Mouse (Mus musculus): ENCODE data around the gene Tas2r124.

- TF ChIP-seq NELFE (IDR thresholded peaks at IDR 0.05; ENCODE audit: low read depth, low read length) (no peak), POLR2A (IDR thresholded peaks at IDR 0.05; ENCODE audit: control insufficient read depth in 1 of 2, insufficient read depth in 1 of 2, low read depth in 1 of 2, low read length in 2 of 2, poor library complexity in 1 of 2) (no peak), ZC3H11A (IDR thresholded peaks at IDR 0.05; ENCODE audit: low read depth, low read length) (no peak), TCF12 (IDR thresholded peaks at IDR 0.05; ENCODE audit: low read depth, low read length) (no peak), GABPA (IDR thresholded peaks at IDR 0.05; ENCODE audit: low read depth, low read length) (no peak), MAZ (IDR thresholded peaks at IDR 0.05; ENCODE audit: low read depth, low read length) (no peak), TAL1 (IDR thresholded peaks at IDR 0.05; ENCODE audit: low read length) (no peak), EP300 (IDR thresholded peaks at IDR 0.05; ENCODE audit: low read depth in 1 of 2, low read length in 2 of 2) (no peak), ZKSCAN1 (IDR thresholded peaks at IDR 0.05; ENCODE audit: low read depth, low read length) (no peak)
These were observed 4.3 kb upstream of the Tas2r124 start for GRCm38 (mm10) chr6:132750206-132750605.

Measured in MEL (cell line).